Mouse (Mus musculus) E14TG2a.4 (cell line): ENCODE measurements at regions not wholly inside any gene's neighbourhood (a gene's known extent, or its start where the extent isn't known, plus 50 kb on each side); places are given as distances from the start of the nearest gene placed in this dataset.

Experiments used
- H3K27me3 ChIP-seq: 2 replicates; pipeline ENCODE4 v1.6.1; 2014; ENCODE audit warnings: low read length, control low read depth; ENCODE audit not compliant: insufficient read depth
- H3K36me3 ChIP-seq: 2 replicates; pipeline ENCODE4 v1.6.1; 2014; ENCODE audit warnings: low read length, control low read depth; ENCODE audit not compliant: insufficient read depth
- H3K4me1 ChIP-seq: replicated peaks from 2 replicates; pipeline ENCODE4 v1.6.1; 2014; ENCODE audit warnings: low read depth, low read length, control low read depth
- H3K4me3 ChIP-seq: replicated peaks from 2 replicates; pipeline ENCODE4 v1.5.1; 2014; ENCODE audit warnings: mild to moderate bottlenecking, low read length
- H3K9me3 ChIP-seq: 2 replicates; pipeline ENCODE4 v1.6.1; 2014; ENCODE audit warnings: low read length, control low read depth
- CTCF ChIP-seq: conservative IDR thresholded peaks from 2 replicates; pipeline ENCODE4 v1.5.1; 2014; ENCODE audit warnings: low read length
- NANOG ChIP-seq: IDR thresholded peaks from 2 replicates; pipeline ENCODE4 v1.6.1; 2014; ENCODE audit warnings: borderline replicate concordance, low read length, mixed read lengths
- POU5F1 ChIP-seq: IDR thresholded peaks from 2 replicates; pipeline ENCODE4 v1.6.1; 2014; ENCODE audit warnings: low read length, borderline replicate concordance

DNA sequence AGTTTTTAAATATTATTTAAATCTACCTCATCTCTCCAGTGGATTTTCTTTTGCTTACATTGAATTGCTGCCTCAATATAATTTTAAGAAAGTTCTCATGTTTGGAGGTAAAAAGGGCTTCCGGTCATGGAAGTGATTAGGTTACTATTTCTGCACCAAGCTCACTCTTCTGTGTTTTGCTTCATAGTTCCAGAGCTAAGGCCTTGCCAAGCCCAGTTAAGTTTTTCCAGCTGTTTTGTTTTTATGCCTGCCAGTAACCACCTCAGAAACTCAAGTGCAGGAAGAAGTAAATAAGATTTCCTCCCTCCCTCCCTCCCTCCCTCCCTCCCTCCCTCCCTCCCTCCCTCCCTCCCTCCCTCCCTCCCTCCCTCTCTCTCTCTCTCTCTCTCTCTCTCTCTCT is 2466.1 kb downstream of the Poteg start:
- Histone ChIP-seq H3K36me3 (no peaks in the 10 kb centered on the region), H3K4me3 (no peak overlapping the region), H3K4me1 (no peaks in the 10 kb centered on the region), H3K9me3 (no peaks in the 10 kb centered on the region), H3K27me3 (no peaks in the 10 kb centered on the region)
- TF ChIP-seq CTCF (no peak), POU5F1 (no peak), NANOG (no peak)

DNA sequence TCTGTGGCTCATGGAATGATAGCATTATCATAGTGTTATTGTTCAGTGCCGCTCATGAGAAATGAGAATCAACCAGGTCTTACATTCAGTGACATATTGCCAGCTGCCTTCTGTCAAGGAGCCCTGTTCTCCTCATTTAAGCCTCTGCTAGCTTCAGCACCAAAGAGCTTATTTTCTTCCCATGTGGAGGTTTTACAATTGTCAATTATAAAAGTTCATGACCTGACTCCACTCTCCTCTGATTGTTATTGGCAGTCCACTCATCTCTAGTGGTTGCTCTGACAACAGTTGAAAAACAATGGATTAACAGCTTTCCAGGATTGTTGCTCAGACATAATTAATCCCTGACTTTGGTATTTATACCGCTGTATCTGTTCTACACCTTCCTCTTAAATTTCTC is 2473.0 kb downstream of the Poteg start:
- Histone ChIP-seq H3K36me3 (no peaks in the 10 kb centered on the region), H3K4me3 (no peak overlapping the region), H3K4me1 (no peaks in the 10 kb centered on the region), H3K9me3 (no peaks in the 10 kb centered on the region), H3K27me3 (no peaks in the 10 kb centered on the region)
- TF ChIP-seq POU5F1: no peak
- no peak for TF ChIP-seq CTCF
- TF ChIP-seq NANOG: no peak

- no peaks in the 10 kb centered on the region for H3K36me3 ChIP-seq
- no peaks in the 10 kb centered on the region for H3K9me3 ChIP-seq
- no peak for TF ChIP-seq POU5F1
- TF ChIP-seq CTCF: no peak
- no peak for TF ChIP-seq NANOG
- H3K4me3 ChIP-seq: no peak overlapping the region
- H3K4me1 ChIP-seq: no peaks in the 10 kb centered on the region
- H3K27me3 ChIP-seq: no peaks in the 10 kb centered on the region
These were observed 2480.8 kb downstream of the Poteg start for GRCm38 (mm10) chr8:29928257-29928656.

DNA sequence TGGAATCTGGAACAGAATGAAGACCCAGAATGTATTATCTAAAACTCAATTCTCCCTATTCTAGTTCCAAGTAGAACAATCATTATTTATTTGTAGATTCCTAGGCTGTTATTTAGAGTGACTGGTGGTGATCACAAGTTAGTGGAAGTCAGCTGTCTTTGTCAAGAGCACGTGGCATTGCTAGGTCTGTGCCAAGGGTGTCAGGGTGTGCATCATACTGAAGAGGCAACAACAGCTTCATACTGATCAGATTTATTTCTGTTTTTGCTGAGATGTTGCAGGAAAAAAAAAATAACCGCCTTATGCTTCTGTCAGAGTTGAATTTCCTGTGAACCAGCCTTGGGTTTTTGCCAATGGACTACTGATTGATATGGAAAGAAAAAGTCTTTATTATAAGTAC is 2513.9 kb downstream of the Poteg start:
- Histone ChIP-seq H3K36me3 (no peaks in the 10 kb centered on the region), H3K9me3 (no peaks in the 10 kb centered on the region), H3K4me3 (no peak overlapping the region), H3K4me1 (no peaks in the 10 kb centered on the region), H3K27me3 (no peaks in the 10 kb centered on the region)
- no peak for TF ChIP-seq NANOG
- TF ChIP-seq CTCF: no peak
- TF ChIP-seq POU5F1: no peak

GRCm38 (mm10) chr8:29976651-29977350 is 2529.3 kb downstream of the Poteg start:
- TF ChIP-seq NANOG (peak; percentile 8; the same call in 1 of the 2 replicates), CTCF (no peak)

GRCm38 (mm10) chr8:29978585-29979505 is 2531.4 kb downstream of the Poteg start:
- H3K4me3 ChIP-seq: no peak overlapping the region
- no peaks in the 10 kb centered on the region for H3K36me3 ChIP-seq
- no peaks in the 10 kb centered on the region for H3K27me3 ChIP-seq
- peaks cover 4% of the 10 kb centered on the region for H3K4me1 ChIP-seq
- H3K9me3 ChIP-seq: no peaks in the 10 kb centered on the region
- TF ChIP-seq NANOG (no peak), CTCF (no peak), POU5F1 (no peak)

More at GRCm38 (mm10) chr8:29976651-29977350, 2529.3 kb downstream of the Poteg start:
- H3K36me3 ChIP-seq: no peaks in the 10 kb centered on the region
- no peaks in the 10 kb centered on the region for H3K27me3 ChIP-seq
- H3K9me3 ChIP-seq: no peaks in the 10 kb centered on the region
- peaks cover 4% of the 10 kb centered on the region for H3K4me1 ChIP-seq
- H3K4me3 ChIP-seq: no peak overlapping the region

- TF ChIP-seq NANOG (no peak), CTCF (no peak), POU5F1 (no peak)
- Histone ChIP-seq H3K9me3 (no peaks in the 10 kb centered on the region), H3K4me1 (no peaks in the 10 kb centered on the region), H3K27me3 (no peaks in the 10 kb centered on the region), H3K36me3 (no peaks in the 10 kb centered on the region), H3K4me3 (no peak overlapping the region)
These were observed 2545.1 kb downstream of the Poteg start for GRCm38 (mm10) chr8:29992549-29992948.

DNA sequence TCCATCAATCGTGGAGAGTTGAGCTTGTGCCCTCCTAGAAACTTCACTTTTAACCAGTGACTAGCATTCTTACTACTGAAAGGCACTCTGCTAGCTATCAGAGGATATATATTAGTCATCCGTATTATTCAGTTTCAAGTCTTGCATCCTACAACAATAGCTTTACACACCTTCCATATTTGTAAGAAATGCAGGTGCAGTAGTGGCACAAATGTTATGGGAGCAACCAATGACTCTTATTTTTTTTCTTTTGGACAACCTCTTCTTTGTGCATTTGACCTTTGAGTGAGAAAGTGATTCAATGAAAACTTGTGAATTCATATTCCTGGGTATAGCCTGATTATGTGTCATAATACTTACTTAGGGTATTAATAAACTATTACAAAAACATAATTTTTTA is 2551.9 kb downstream of the Poteg start:
- TF ChIP-seq CTCF (no peak), POU5F1 (no peak), NANOG (no peak)

More for the DNA sequence above, 2551.9 kb downstream of the Poteg start:
- 0 out of 2 replicates have a peak, but pooled peaks cover 4% of the 10 kb centered on the region for H3K9me3 ChIP-seq
- H3K27me3 ChIP-seq: no peaks in the 10 kb centered on the region
- no peaks in the 10 kb centered on the region for H3K36me3 ChIP-seq
- H3K4me3 ChIP-seq: no peak overlapping the region
- H3K4me1 ChIP-seq: no peaks in the 10 kb centered on the region
